Mouse (Mus musculus): Measurements from ENCODE around the gene Nr2c1. TPM values are rescaled to one million over a fixed set of nuclear protein-coding genes. Genes with fewer than 3 reads are reported as not detected.

Nr2c1 gene
- polyA plus RNA-seq, 1 experiment from 2014 or later: 11.9 TPM

GRCm38 (mm10) chr10:94144581-94144980 lies 3.2 kb upstream of the Nr2c1 start:
- H3K4me2 ChIP-seq: no peak overlapping the region
- no peaks in the 10 kb centered on the region for H3K27me3 ChIP-seq
- H3K9me3 ChIP-seq: no peaks in the 10 kb centered on the region
- H3K27ac ChIP-seq: no peak overlapping the region
- H3K36me3 ChIP-seq (replicated peaks): peaks cover 5% of the 10 kb centered on the region; the same call in 1 of the 2 replicates
- H3K9ac ChIP-seq: no peak overlapping the region
- WGBS: 84% methylated on average over 5 of the region's 5 CpGs
- no peak overlapping the region for H3K4me3 ChIP-seq (replicated peaks)
- H3K4me1 ChIP-seq: peaks cover 17% of the 10 kb centered on the region
- ATAC-seq (ENCODE audit: low FRiP score): no peak

- peak overlapping the region; percentile 88; the same call in 1 of the 2 replicates for H3K27ac ChIP-seq
Observed at GRCm38 (mm10) chr10:94147391-94147755, 450 bp upstream of the Nr2c1 start.

GRCm38 (mm10) chr10:94151488-94151887 lies 3.7 kb downstream of the Nr2c1 start:
- ATAC-seq (ENCODE audit: low FRiP score): no peak
- Histone ChIP-seq H3K4me3 (replicated peaks) (no peak overlapping the region), H3K4me1 (peaks cover 21% of the 10 kb centered on the region), H3K4me2 (no peak overlapping the region), H3K27ac (no peak overlapping the region), H3K9ac (no peak overlapping the region), H3K36me3 (replicated peaks) (no peaks in the 10 kb centered on the region), H3K27me3 (no peaks in the 10 kb centered on the region), H3K9me3 (no peaks in the 10 kb centered on the region)
- 87% methylated on average over 4 of the region's 4 CpGs for WGBS

More at GRCm38 (mm10) chr10:94147391-94147755, 450 bp upstream of the Nr2c1 start:
- Histone ChIP-seq H3K36me3 (replicated peaks) (no peaks in the 10 kb centered on the region), H3K9ac (peak overlapping the region; percentile 89), H3K4me3 (replicated peaks) (peak overlapping the region; percentile 93), H3K4me1 (peaks cover 21% of the 10 kb centered on the region), H3K27me3 (no peaks in the 10 kb centered on the region), H3K4me2 (peak overlapping the region; percentile 61), H3K9me3 (no peaks in the 10 kb centered on the region)
- 10% methylated on average over 8 of the region's 8 CpGs for WGBS
- ATAC-seq (ENCODE audit: low FRiP score): no peak; the same call in none of the 2 replicates

- Histone ChIP-seq H3K4me1 (peaks cover 11% of the 10 kb centered on the region), H3K27me3 (no peaks in the 10 kb centered on the region), H3K4me2 (no peak overlapping the region), H3K4me3 (replicated peaks) (no peak overlapping the region), H3K9me3 (no peaks in the 10 kb centered on the region), H3K27ac (no peak overlapping the region), H3K9ac (no peak overlapping the region), H3K36me3 (replicated peaks) (peaks cover 17% of the 10 kb centered on the region)
- ATAC-seq (ENCODE audit: low FRiP score): no peak
Observed at GRCm38 (mm10) chr10:94153841-94154240, 6.0 kb downstream of the Nr2c1 start.

- Histone ChIP-seq H3K27me3 (no peaks in the 10 kb centered on the region), H3K4me2 (no peak overlapping the region), H3K36me3 (replicated peaks) (peaks cover 44% of the 10 kb centered on the region), H3K9ac (no peak overlapping the region), H3K27ac (no peak overlapping the region), H3K4me1 (no peaks in the 10 kb centered on the region), H3K4me3 (replicated peaks) (no peak overlapping the region), H3K9me3 (no peaks in the 10 kb centered on the region)
- ATAC-seq (ENCODE audit: low FRiP score): no peak
- WGBS: 90% methylated on average over 6 of the region's 6 CpGs
Observed at GRCm38 (mm10) chr10:94158962-94159361, 11.1 kb downstream of the Nr2c1 start.

GRCm38 (mm10) chr10:94159406-94159805 lies 11.6 kb downstream of the Nr2c1 start:
- WGBS: 90% methylated on average over 4 of the region's 4 CpGs
- no peaks in the 10 kb centered on the region for H3K27me3 ChIP-seq
- peaks cover 48% of the 10 kb centered on the region for H3K36me3 ChIP-seq (replicated peaks)
- no peaks in the 10 kb centered on the region for H3K4me1 ChIP-seq
- no peak for ATAC-seq (ENCODE audit: low FRiP score)
- H3K9me3 ChIP-seq: no peaks in the 10 kb centered on the region
- H3K9ac ChIP-seq: no peak overlapping the region
- no peak overlapping the region for H3K4me2 ChIP-seq
- H3K27ac ChIP-seq: no peak overlapping the region
- no peak overlapping the region for H3K4me3 ChIP-seq (replicated peaks)

- H3K4me2 ChIP-seq: no peak overlapping the region
- H3K9ac ChIP-seq: no peak overlapping the region
- no peak overlapping the region for H3K4me3 ChIP-seq (replicated peaks)
- no peaks in the 10 kb centered on the region for H3K9me3 ChIP-seq
- 90% methylated on average over 5 of the region's 5 CpGs for WGBS
- no peaks in the 10 kb centered on the region for H3K27me3 ChIP-seq
- no peak overlapping the region for H3K27ac ChIP-seq
- no peak for ATAC-seq (ENCODE audit: low FRiP score)
- H3K36me3 ChIP-seq (replicated peaks): peaks cover 59% of the 10 kb centered on the region
- no peaks in the 10 kb centered on the region for H3K4me1 ChIP-seq
Observed at GRCm38 (mm10) chr10:94161051-94161765, 13.4 kb downstream of the Nr2c1 start.

- H3K9me3 ChIP-seq: no peaks in the 10 kb centered on the region
- no peak overlapping the region for H3K27ac ChIP-seq
- no peaks in the 10 kb centered on the region for H3K27me3 ChIP-seq
- no peak overlapping the region for H3K4me3 ChIP-seq (replicated peaks)
- WGBS: 95% methylated on average over 7 of the region's 7 CpGs
- H3K9ac ChIP-seq: no peak overlapping the region
- peaks cover 61% of the 10 kb centered on the region for H3K36me3 ChIP-seq (replicated peaks)
- H3K4me2 ChIP-seq: no peak overlapping the region
- no peaks in the 10 kb centered on the region for H3K4me1 ChIP-seq
- no peak for ATAC-seq (ENCODE audit: low FRiP score)
Observed at GRCm38 (mm10) chr10:94162031-94162430, 14.2 kb downstream of the Nr2c1 start.

GRCm38 (mm10) chr10:94164104-94164845 lies 16.5 kb downstream of the Nr2c1 start:
- H3K27ac ChIP-seq: no peak overlapping the region
- H3K4me2 ChIP-seq: no peak overlapping the region
- no peaks in the 10 kb centered on the region for H3K27me3 ChIP-seq
- ATAC-seq (ENCODE audit: low FRiP score): no peak
- H3K4me3 ChIP-seq (replicated peaks): no peak overlapping the region
- H3K36me3 ChIP-seq (replicated peaks): peaks cover 64% of the 10 kb centered on the region
- H3K9me3 ChIP-seq: no peaks in the 10 kb centered on the region
- H3K9ac ChIP-seq: no peak overlapping the region
- no peaks in the 10 kb centered on the region for H3K4me1 ChIP-seq
- WGBS: 88% methylated on average over 5 of the region's 5 CpGs

- Histone ChIP-seq H3K27me3 (no peaks in the 10 kb centered on the region), H3K27ac (no peak overlapping the region), H3K4me3 (replicated peaks) (no peak overlapping the region), H3K9ac (no peak overlapping the region), H3K4me2 (no peak overlapping the region), H3K36me3 (replicated peaks) (peaks cover 65% of the 10 kb centered on the region), H3K4me1 (no peaks in the 10 kb centered on the region), H3K9me3 (peaks cover 4% of the 10 kb centered on the region; the same call in 1 of the 2 replicates)
- ATAC-seq (ENCODE audit: low FRiP score): no peak
- WGBS: 92% methylated on average over 16 of the region's 16 CpGs
Observed at GRCm38 (mm10) chr10:94165426-94165825, 17.6 kb downstream of the Nr2c1 start.

- Histone ChIP-seq H3K4me3 (replicated peaks) (no peak overlapping the region), H3K27me3 (no peaks in the 10 kb centered on the region), H3K4me1 (peaks cover 13% of the 10 kb centered on the region), H3K27ac (no peak overlapping the region), H3K9me3 (peaks cover 4% of the 10 kb centered on the region; the same call in 1 of the 2 replicates), H3K9ac (no peak overlapping the region), H3K36me3 (replicated peaks) (peaks cover 67% of the 10 kb centered on the region), H3K4me2 (no peak overlapping the region)
- no peak for ATAC-seq (ENCODE audit: low FRiP score)
- WGBS: 78% methylated on average over 11 of the region's 11 CpGs
Observed at GRCm38 (mm10) chr10:94167051-94167750, 19.4 kb downstream of the Nr2c1 start.

- Histone ChIP-seq H3K27ac (0 out of 2 replicates have a peak overlapping the region, but pooled peaks have one; percentile 9), H3K9ac (peak overlapping the region; percentile 17; the same call in 1 of the 2 replicates), H3K4me3 (replicated peaks) (no peak overlapping the region), H3K36me3 (replicated peaks) (peaks cover 63% of the 10 kb centered on the region), H3K27me3 (no peaks in the 10 kb centered on the region), H3K4me2 (peak overlapping the region; percentile 27), H3K9me3 (peaks cover 4% of the 10 kb centered on the region; the same call in 1 of the 2 replicates), H3K4me1 (peaks cover 28% of the 10 kb centered on the region)
- no peak for ATAC-seq (ENCODE audit: low FRiP score)
- 40% methylated on average over 12 of the region's 12 CpGs for WGBS
Observed at GRCm38 (mm10) chr10:94171440-94172130, 23.8 kb downstream of the Nr2c1 start.

Measured in forebrain, embryonic 12.5 days (tissue).